Mouse (Mus musculus) intestine, embryonic 14.5 days (tissue): ENCODE measurements around the gene Cwc22. TPM values are rescaled to one million over a fixed set of nuclear protein-coding genes. Genes with fewer than 3 reads are reported as not detected.

Source experiments
- ATAC-seq: fragments of 200-750 bp; cut with Nextera tagmentation; replicated peaks from 2 replicates; pipeline ENCODE4 v1.8.0; 2017; ENCODE audit warnings: low read depth, moderate number of reproducible peaks, moderate TSS enrichment, moderate library complexity; ENCODE audit not compliant: low FRiP score, low TSS enrichment
- DNase-seq: peaks from one replicate; pipeline ENCODE4 v3.0.0-alpha.2; 2018; ENCODE audit warnings: low spot score
- H3K27ac ChIP-seq: fragments of 300-500 bp; sonication (generic); 2 replicates; pipeline ENCODE4 v1.5.1; 2014; ENCODE audit warnings: low read depth, mild to moderate bottlenecking, control low read depth
- H3K27me3 ChIP-seq: fragments of 300-500 bp; sonication (generic); replicated peaks from 2 replicates; pipeline ENCODE4 v1.6.1; 2014; ENCODE audit warnings: low read length, control low read depth; ENCODE audit not compliant: control insufficient read depth, insufficient read depth
- H3K36me3 ChIP-seq: fragments of 300-500 bp; sonication (generic); 2 replicates; pipeline ENCODE4 v1.6.1; 2014; ENCODE audit warnings: low read length, control low read depth; ENCODE audit not compliant: control insufficient read depth, insufficient read depth
- H3K4me1 ChIP-seq: fragments of 300-500 bp; sonication (generic); replicated peaks from 2 replicates; pipeline ENCODE4 v1.6.1; 2014; ENCODE audit warnings: low read length, control low read depth, mixed read lengths; ENCODE audit not compliant: control insufficient read depth, insufficient read depth
- H3K4me2 ChIP-seq: fragments of 300-500 bp; sonication (generic); 2 replicates; pipeline ENCODE4 v1.6.1; 2014; ENCODE audit warnings: low read length
- H3K4me3 ChIP-seq: fragments of 300-500 bp; sonication (generic); 2 replicates; pipeline ENCODE4 v1.5.1; 2014; ENCODE audit warnings: low read depth, low read length, control low read depth, mixed read lengths
- H3K9ac ChIP-seq: fragments of 300-500 bp; sonication (generic); 2 replicates; pipeline ENCODE4 v1.6.1; 2014; ENCODE audit warnings: mild to moderate bottlenecking, low read length
- H3K9me3 ChIP-seq: fragments of 300-500 bp; sonication (generic); 2 replicates; pipeline ENCODE4 v1.6.1; 2016; ENCODE audit warnings: low read length, control low read depth; ENCODE audit not compliant: control insufficient read depth
- WGBS: fragments of 180-500 bp; shearing (Covaris S2); extraction: QIAGEN DNeasy Blood & Tissue Kit; methylation state at CpG from one replicate; pipeline ENCODE4 v1.1.7; 2014; 5-methylcytosine and 5-hydroxymethylcytosine counted together
- polyA plus RNA-seq: library from polyadenylated mRNA; unstranded; fragments of >200 nt; fragmentation: Nextera tagmentation; extraction: Ambion mirVana; gene quantifications from 2 replicates; pipeline ENCODE4 v1.2.1, GENCODE M21; 2014

Cwc22 gene
- polyA plus RNA-seq, 1 experiment from 2014 or later: 35.1 TPM

DNA sequence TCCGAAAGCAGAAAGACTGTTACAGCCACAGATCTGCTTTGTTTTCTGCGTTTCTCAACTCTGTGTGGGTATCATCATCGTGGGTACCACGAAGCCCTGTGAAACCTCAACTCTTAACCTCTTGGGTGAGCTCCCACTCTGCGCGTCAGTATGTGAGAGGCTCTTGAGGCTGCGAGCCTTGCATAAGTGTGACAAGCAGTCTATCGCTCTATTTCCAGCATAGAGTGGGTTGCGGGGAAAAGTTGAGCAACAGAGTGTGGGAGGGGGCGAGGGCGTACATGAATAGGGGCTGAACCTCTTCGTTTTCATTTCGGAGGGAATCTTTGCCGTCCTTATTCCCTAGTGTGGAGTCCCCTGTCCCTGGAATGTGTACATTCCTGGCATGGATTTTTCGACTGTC is 82.7 kb downstream of the Cwc22 start:
- Histone ChIP-seq H3K4me1 (peaks cover 3% of the 10 kb centered on the region; the same call in 1 of the 2 replicates), H3K9ac (peak overlapping the region; percentile 30; the same call in 1 of the 2 replicates), H3K4me3 (peak overlapping the region; percentile 3; the same call in 1 of the 2 replicates), H3K4me2 (peak overlapping the region; percentile 44), H3K36me3 (no peaks in the 10 kb centered on the region), H3K27me3 (no peaks in the 10 kb centered on the region), H3K27ac (peak overlapping the region; percentile 84), H3K9me3 (no peaks in the 10 kb centered on the region)
- DNase-seq (peak; percentile 63), ATAC-seq (peak; percentile 72)
- 40% methylated on average over 15 of the region's 15 CpGs for WGBS

DNA sequence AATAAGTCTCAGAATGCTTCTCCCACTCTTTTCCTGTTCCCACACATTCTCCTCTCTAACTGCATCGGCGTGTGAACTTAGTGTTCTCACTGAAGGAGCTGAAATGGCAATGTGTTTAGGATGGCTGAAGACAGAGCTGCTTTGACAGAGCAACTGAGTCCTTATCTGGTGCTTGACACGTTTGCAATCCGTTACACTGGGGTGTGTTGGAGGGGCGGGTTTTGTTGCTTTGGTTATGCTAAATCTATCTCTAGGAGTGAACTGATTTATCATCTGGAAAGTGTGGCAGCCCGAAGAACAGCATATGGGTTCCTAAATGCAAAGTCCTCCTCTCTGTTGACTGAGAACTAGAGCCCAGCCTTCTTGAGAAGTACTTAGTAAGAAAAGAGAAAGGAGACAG is 104.7 kb downstream of the Cwc22 start:
- no peaks in the 10 kb centered on the region for H3K36me3 ChIP-seq

DNA sequence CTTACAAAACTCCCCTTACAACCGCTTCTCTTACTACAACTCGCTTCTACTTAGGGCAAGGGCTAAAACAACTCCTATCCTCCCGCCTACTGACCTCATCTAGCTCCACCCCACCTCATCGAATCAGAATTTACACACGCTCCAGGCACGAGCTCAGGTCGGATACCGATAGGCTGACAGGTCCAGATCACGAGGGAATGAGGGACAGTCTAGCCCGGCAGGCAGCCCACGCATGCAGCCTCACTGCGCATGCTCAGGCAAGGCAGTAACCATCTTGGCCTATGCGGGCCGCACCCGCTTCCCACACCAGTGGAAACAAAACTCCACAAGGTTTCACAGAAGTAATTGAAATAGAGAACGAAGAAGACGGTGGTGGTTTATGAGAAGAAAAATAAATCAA is 106.6 kb downstream of the Cwc22 start:
- H3K27ac ChIP-seq: no peak overlapping the region
- ATAC-seq: no peak
- H3K4me1 ChIP-seq: no peaks in the 10 kb centered on the region
- no peaks in the 10 kb centered on the region for H3K36me3 ChIP-seq
- no peaks in the 10 kb centered on the region for H3K9me3 ChIP-seq
- H3K4me2 ChIP-seq: no peak overlapping the region
- WGBS: 80% methylated on average over 17 of the region's 17 CpGs
- H3K9ac ChIP-seq: no peak overlapping the region
- DNase-seq: no peak
- no peak overlapping the region for H3K4me3 ChIP-seq
- no peaks in the 10 kb centered on the region for H3K27me3 ChIP-seq

More for the DNA sequence above, 104.7 kb downstream of the Cwc22 start:
- no peaks in the 10 kb centered on the region for H3K4me1 ChIP-seq
- no peaks in the 10 kb centered on the region for H3K9me3 ChIP-seq
- no peak overlapping the region for H3K4me3 ChIP-seq
- DNase-seq (no peak), ATAC-seq (no peak)
- no peak overlapping the region for H3K4me2 ChIP-seq
- no peak overlapping the region for H3K27ac ChIP-seq
- WGBS: 39% methylated on average over 6 of the region's 6 CpGs
- H3K27me3 ChIP-seq: no peaks in the 10 kb centered on the region
- no peak overlapping the region for H3K9ac ChIP-seq

DNA sequence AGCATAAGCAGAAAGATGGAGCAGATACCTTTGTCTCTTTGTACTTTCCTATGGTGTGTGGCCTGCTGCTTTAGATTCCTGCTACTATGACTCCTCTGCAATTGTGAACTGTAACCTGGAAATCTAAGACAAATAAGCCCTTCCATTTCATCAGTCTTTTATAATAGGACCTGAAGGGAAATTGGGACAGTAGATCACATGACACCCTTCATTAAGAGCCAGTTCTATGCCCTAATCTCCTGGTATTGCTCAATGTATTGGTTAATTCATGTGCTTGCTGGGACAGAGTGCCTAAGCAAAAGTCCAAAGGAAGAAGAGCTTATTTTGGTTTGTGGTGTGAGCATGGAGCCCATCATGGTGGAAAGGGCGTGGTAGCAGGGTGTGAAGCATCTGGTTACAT is 107.5 kb downstream of the Cwc22 start:
- no peak for DNase-seq
- no peaks in the 10 kb centered on the region for H3K27me3 ChIP-seq
- ATAC-seq: no peak
- H3K4me1 ChIP-seq: no peaks in the 10 kb centered on the region
- H3K27ac ChIP-seq: no peak overlapping the region
- 88% methylated on average over 1 of the region's 1 CpGs for WGBS
- no peak overlapping the region for H3K9ac ChIP-seq
- H3K9me3 ChIP-seq: no peaks in the 10 kb centered on the region
- no peak overlapping the region for H3K4me3 ChIP-seq
- no peaks in the 10 kb centered on the region for H3K36me3 ChIP-seq
- no peak overlapping the region for H3K4me2 ChIP-seq

DNA sequence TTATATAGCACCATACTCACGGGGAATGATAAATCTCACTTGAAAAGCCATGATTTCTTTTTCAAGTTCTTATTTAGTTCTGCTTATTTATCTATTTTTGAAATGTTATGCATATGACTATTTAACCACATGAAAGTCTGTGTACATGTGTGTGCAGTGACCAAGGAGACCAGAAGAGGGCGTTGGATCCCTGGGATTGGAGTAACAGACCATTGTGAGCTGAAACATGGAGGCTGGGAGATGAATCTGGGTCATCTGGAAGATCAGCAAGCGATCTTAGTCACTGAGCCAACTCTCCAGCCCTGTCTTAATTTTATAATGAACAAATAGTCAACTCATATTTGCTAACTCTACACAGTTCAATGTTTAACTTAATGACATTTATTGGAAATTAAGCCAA is 110.4 kb downstream of the Cwc22 start:
- Histone ChIP-seq H3K27ac (no peak overlapping the region), H3K9ac (no peak overlapping the region), H3K4me1 (no peaks in the 10 kb centered on the region), H3K27me3 (no peaks in the 10 kb centered on the region), H3K4me2 (no peak overlapping the region), H3K4me3 (no peak overlapping the region), H3K36me3 (no peaks in the 10 kb centered on the region), H3K9me3 (no peaks in the 10 kb centered on the region)
- no peak for DNase-seq
- no peak for ATAC-seq
- WGBS: 57% methylated on average over 3 of the region's 3 CpGs

Other genes starting within 250 kb of the Cwc22 start
- gene Zfp385b, start 126.7 kb downstream of the Cwc22 start, polyA plus RNA-seq: 7.6 and 7.9 TPM in 2 replicates